Mouse (Mus musculus): ENCODE measurements around the gene Dnajb1. TPM values are rescaled to one million over a fixed set of nuclear protein-coding genes. Genes with fewer than 3 reads are reported as not detected.

Dnajb1 gene
- polyA plus RNA-seq, 1 experiment from 2014 or later: 49.3 TPM

DNA sequence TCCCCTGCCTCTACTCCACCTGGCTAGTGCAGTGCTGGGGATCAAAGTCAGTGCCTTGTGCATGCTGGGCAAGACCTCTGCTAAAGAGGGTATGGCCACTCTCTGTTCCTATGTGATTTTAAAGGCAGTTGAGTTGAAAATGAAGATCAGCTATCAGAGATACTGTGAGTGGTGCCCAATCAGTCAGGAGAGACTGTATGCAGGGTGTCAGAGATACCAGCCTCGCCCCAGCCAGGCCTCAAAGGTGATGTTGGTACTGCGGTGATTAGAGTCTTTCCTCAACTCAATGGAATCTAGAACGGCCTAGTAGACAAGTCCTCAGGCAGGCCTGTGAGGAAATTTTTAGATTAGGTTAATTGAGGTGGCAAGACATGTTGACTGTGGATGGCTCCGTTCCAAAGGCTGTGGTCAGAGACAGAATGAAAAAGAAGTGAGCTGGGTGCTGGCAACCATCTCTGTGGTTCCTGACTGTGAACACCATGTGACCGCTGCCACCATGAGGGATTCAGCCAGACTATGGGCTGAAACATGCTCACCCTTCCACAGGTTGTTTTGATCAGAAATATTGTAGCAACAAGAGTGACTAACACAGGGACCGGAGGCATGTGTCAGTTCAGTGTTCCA lies 17.8 kb downstream of the Dnajb1 start:
- Histone ChIP-seq H3K9me3 (replicated peaks; ENCODE audit: control insufficient read depth, low read length) (no peaks in the 10 kb centered on the region), H3K4me2 (ENCODE audit: low read depth, low read length) (no peak overlapping the region), H3K9ac (ENCODE audit: low read length) (no peak overlapping the region), H3K27ac (ENCODE audit: low read length) (no peak overlapping the region), H3K36me3 (ENCODE audit: control insufficient read depth, insufficient read depth) (no peaks in the 10 kb centered on the region), H3K4me3 (ENCODE audit: low read length) (no peak overlapping the region), H3K27me3 (ENCODE audit: control insufficient read depth, insufficient read depth, low read length) (peaks cover 4% of the 10 kb centered on the region), H3K4me1 (ENCODE audit: control insufficient read depth, insufficient read depth, low read length) (peaks cover 3% of the 10 kb centered on the region; the same call in 1 of the 2 replicates)
- no peak for ATAC-seq (replicated peaks; ENCODE audit: extremely low read depth, insufficient read depth, low FRiP score)
- 73% methylated on average over 6 of the region's 6 CpGs for whole genome bisulfite sequencing

DNA sequence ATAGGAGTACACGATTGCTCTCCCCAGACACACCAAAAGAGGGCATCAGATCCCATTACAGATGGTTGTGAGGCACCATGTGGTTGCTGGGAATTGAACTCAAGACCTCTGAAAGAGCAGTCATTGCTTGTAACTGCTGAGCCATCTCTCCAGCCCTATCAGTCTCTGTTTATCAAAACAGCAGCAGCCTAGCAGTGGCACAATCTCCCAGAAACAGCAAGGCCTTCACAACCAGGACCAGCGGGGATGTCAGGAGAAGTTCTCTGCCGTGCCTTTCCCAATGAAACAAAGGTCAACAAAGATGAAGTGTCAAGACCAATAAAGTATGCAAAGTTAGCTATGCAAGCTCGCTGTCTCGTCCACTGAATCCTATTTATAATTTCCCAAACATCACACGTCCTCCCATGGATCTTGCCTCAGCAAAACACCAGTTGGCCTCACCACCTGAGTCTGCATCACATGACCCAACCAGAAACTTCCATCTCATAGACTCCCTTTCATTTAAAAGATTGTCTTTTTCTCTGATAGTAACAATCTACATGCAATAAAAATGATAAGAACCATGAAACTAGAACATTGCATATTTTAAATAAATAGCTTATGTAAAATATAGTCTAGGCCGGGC lies 24.2 kb downstream of the Dnajb1 start:
- Histone ChIP-seq H3K9ac (ENCODE audit: low read length) (no peak overlapping the region), H3K9me3 (replicated peaks; ENCODE audit: control insufficient read depth, low read length) (peaks cover 7% of the 10 kb centered on the region; the same call in 1 of the 2 replicates), H3K4me2 (ENCODE audit: low read depth, low read length) (no peak overlapping the region), H3K4me1 (ENCODE audit: control insufficient read depth, insufficient read depth, low read length) (no peaks in the 10 kb centered on the region), H3K4me3 (ENCODE audit: low read length) (no peak overlapping the region), H3K36me3 (ENCODE audit: control insufficient read depth, insufficient read depth) (no peaks in the 10 kb centered on the region), H3K27me3 (ENCODE audit: control insufficient read depth, insufficient read depth, low read length) (no peaks in the 10 kb centered on the region), H3K27ac (ENCODE audit: low read length) (no peak overlapping the region)
- no peak for ATAC-seq (replicated peaks; ENCODE audit: extremely low read depth, insufficient read depth, low FRiP score)
- WGBS: 79% methylated on average over 7 of the region's 7 CpGs

- 62% methylated on average over 4 of the region's 4 CpGs for WGBS
- Histone ChIP-seq H3K4me3 (ENCODE audit: low read length) (no peak overlapping the region), H3K4me1 (ENCODE audit: control insufficient read depth, insufficient read depth, low read length) (no peaks in the 10 kb centered on the region), H3K27ac (ENCODE audit: low read length) (no peak overlapping the region), H3K27me3 (ENCODE audit: control insufficient read depth, insufficient read depth, low read length) (no peaks in the 10 kb centered on the region; the same call in 1 of the 2 replicates), H3K9ac (ENCODE audit: low read length) (no peak overlapping the region), H3K4me2 (ENCODE audit: low read depth, low read length) (no peak overlapping the region), H3K36me3 (ENCODE audit: control insufficient read depth, insufficient read depth) (no peaks in the 10 kb centered on the region), H3K9me3 (replicated peaks; ENCODE audit: control insufficient read depth, low read length) (peaks cover 7% of the 10 kb centered on the region; the same call in 1 of the 2 replicates)
- ATAC-seq (replicated peaks; ENCODE audit: extremely low read depth, insufficient read depth, low FRiP score): no peak
Measured at GRCm38 (mm10) chr8:83638856-83639255, 30.9 kb downstream of the Dnajb1 start.

DNA sequence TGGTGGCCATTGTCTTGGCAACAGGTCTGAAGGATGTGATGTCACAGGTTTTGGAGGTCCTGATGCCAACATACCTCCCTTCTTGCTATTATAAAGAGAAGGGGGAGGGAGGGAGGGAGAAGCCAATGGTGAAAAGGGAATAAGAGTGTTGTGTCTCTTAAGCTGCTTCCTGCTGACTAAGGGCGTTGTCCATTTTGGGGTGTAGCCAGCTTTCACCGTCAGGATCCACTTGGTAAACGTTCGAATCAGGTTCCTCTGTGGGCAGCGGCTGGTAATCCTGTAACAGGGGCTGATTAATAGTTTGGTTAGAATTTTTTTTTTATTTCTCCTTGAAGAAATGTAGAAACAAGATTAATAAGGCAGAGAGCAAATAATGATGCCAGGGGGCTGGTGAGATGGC lies 31.7 kb downstream of the Dnajb1 start:
- no peaks in the 10 kb centered on the region for H3K4me1 ChIP-seq (ENCODE audit: control insufficient read depth, insufficient read depth, low read length)
- 69% methylated on average over 5 of the region's 5 CpGs for WGBS
- H3K9ac ChIP-seq (ENCODE audit: low read length): no peak overlapping the region
- H3K4me2 ChIP-seq (ENCODE audit: low read depth, low read length): no peak overlapping the region
- peaks cover 7% of the 10 kb centered on the region; the same call in 1 of the 2 replicates for H3K9me3 ChIP-seq (replicated peaks; ENCODE audit: control insufficient read depth, low read length)
- no peak overlapping the region for H3K4me3 ChIP-seq (ENCODE audit: low read length)
- H3K27ac ChIP-seq (ENCODE audit: low read length): no peak overlapping the region
- no peaks in the 10 kb centered on the region for H3K36me3 ChIP-seq (ENCODE audit: control insufficient read depth, insufficient read depth)
- ATAC-seq (replicated peaks; ENCODE audit: extremely low read depth, insufficient read depth, low FRiP score): no peak
- no peaks in the 10 kb centered on the region; the same call in 1 of the 2 replicates for H3K27me3 ChIP-seq (ENCODE audit: control insufficient read depth, insufficient read depth, low read length)

DNA sequence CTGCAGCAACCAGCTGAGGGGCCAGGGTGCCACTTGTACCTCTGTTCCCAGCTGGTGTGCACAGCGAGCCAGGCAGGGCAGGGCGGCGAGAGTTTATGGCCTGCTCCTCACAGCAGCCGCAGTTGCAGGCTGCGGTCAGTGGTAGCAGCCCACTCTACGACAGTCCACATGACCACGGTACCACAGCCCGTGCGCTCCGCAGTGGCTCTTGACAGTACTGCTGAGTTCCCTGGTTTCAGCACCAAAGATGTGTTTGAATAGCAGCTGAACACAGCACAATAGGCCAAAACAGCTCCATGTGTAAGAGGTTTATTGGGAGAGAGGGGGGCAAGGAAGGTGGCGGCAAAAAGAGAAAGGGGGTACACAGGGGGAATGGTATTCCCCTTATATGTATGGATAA lies 39.5 kb downstream of the Dnajb1 start:
- H3K9me3 ChIP-seq (replicated peaks; ENCODE audit: control insufficient read depth, low read length): no peaks in the 10 kb centered on the region
- WGBS: 94% methylated on average over 11 of the region's 11 CpGs
- no peak for ATAC-seq (replicated peaks; ENCODE audit: extremely low read depth, insufficient read depth, low FRiP score)

GRCm38 (mm10) chr8:83648031-83648430 lies 40.0 kb downstream of the Dnajb1 start:
- no peaks in the 10 kb centered on the region for H3K9me3 ChIP-seq (replicated peaks; ENCODE audit: control insufficient read depth, low read length)
- H3K9ac ChIP-seq (ENCODE audit: low read length): no peak overlapping the region
- no peaks in the 10 kb centered on the region for H3K27me3 ChIP-seq (ENCODE audit: control insufficient read depth, insufficient read depth, low read length)
- peaks cover 5% of the 10 kb centered on the region for H3K4me1 ChIP-seq (ENCODE audit: control insufficient read depth, insufficient read depth, low read length)
- H3K4me3 ChIP-seq (ENCODE audit: low read length): no peak overlapping the region
- no peak overlapping the region for H3K27ac ChIP-seq (ENCODE audit: low read length)
- no peaks in the 10 kb centered on the region for H3K36me3 ChIP-seq (ENCODE audit: control insufficient read depth, insufficient read depth)
- 89% methylated on average over 4 of the region's 4 CpGs for WGBS
- no peak for ATAC-seq (replicated peaks; ENCODE audit: extremely low read depth, insufficient read depth, low FRiP score)
- no peak overlapping the region for H3K4me2 ChIP-seq (ENCODE audit: low read depth, low read length)

More for the DNA sequence above, 39.5 kb downstream of the Dnajb1 start:
- H3K36me3 ChIP-seq (ENCODE audit: control insufficient read depth, insufficient read depth): no peaks in the 10 kb centered on the region
- H3K4me1 ChIP-seq (ENCODE audit: control insufficient read depth, insufficient read depth, low read length): peaks cover 5% of the 10 kb centered on the region
- H3K4me2 ChIP-seq (ENCODE audit: low read depth, low read length): no peak overlapping the region
- no peak overlapping the region for H3K27ac ChIP-seq (ENCODE audit: low read length)
- no peak overlapping the region for H3K4me3 ChIP-seq (ENCODE audit: low read length)
- H3K9ac ChIP-seq (ENCODE audit: low read length): no peak overlapping the region
- H3K27me3 ChIP-seq (ENCODE audit: control insufficient read depth, insufficient read depth, low read length): no peaks in the 10 kb centered on the region; the same call in 1 of the 2 replicates

DNA sequence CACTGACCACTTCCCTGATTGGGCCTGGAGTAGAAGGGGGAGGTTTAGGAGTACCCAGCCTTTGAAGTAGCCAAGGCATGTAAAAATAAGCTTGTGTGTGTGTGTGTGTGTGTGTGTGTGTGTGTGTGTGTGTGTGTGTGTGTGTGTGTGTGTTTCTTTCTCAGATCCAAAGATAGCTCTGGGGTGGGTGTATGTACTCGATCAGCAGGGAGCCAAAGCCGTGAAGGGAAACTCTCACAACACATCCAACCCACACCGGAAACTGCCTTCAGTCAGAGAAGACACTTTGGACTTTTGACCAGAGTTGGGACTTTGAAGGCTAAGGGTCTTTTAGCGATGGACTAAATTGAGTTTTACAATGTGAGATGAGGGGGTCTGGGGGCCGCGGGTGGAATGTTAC lies 41.7 kb downstream of the Dnajb1 start:
- no peak overlapping the region for H3K4me3 ChIP-seq (ENCODE audit: low read length)
- no peaks in the 10 kb centered on the region for H3K27me3 ChIP-seq (ENCODE audit: control insufficient read depth, insufficient read depth, low read length)
- H3K4me1 ChIP-seq (ENCODE audit: control insufficient read depth, insufficient read depth, low read length): peaks cover 15% of the 10 kb centered on the region
- H3K4me2 ChIP-seq (ENCODE audit: low read depth, low read length): no peak overlapping the region
- no peak for ATAC-seq (replicated peaks; ENCODE audit: extremely low read depth, insufficient read depth, low FRiP score)
- WGBS: 87% methylated on average over 6 of the region's 6 CpGs
- H3K9me3 ChIP-seq (replicated peaks; ENCODE audit: control insufficient read depth, low read length): no peaks in the 10 kb centered on the region
- no peaks in the 10 kb centered on the region for H3K36me3 ChIP-seq (ENCODE audit: control insufficient read depth, insufficient read depth)
- no peak overlapping the region for H3K27ac ChIP-seq (ENCODE audit: low read length)
- no peak overlapping the region for H3K9ac ChIP-seq (ENCODE audit: low read length)

GRCm38 (mm10) chr8:83652030-83652743 lies 44.2 kb downstream of the Dnajb1 start, which contains the start of gene Gipc1:
Gipc1 (plus strand) TSS chr8:83652677.
- Histone ChIP-seq H3K36me3 (ENCODE audit: control insufficient read depth, insufficient read depth) (no peaks in the 10 kb centered on the region; the same call in 1 of the 2 replicates), H3K27ac (ENCODE audit: low read length) (peak within 1 kb of the TSS; percentile 84), H3K4me3 (ENCODE audit: low read length) (peak within 1 kb of the TSS; percentile 92), H3K4me1 (ENCODE audit: control insufficient read depth, insufficient read depth, low read length) (peaks cover 20% of the 10 kb centered on the region), H3K4me2 (ENCODE audit: low read depth, low read length) (peak within 1 kb of the TSS; percentile 94), H3K27me3 (ENCODE audit: control insufficient read depth, insufficient read depth, low read length) (no peaks in the 10 kb centered on the region), H3K9me3 (replicated peaks; ENCODE audit: control insufficient read depth, low read length) (no peaks in the 10 kb centered on the region), H3K9ac (ENCODE audit: low read length) (peak within 1 kb of the TSS; percentile 96)
- WGBS: 5% methylated on average over 50 of the region's 50 CpGs
- peak; percentile 94 for ATAC-seq (replicated peaks; ENCODE audit: extremely low read depth, insufficient read depth, low FRiP score)
